Mouse (Mus musculus) bone marrow macrophage, adult 2 months (primary cell): Measurements from ENCODE around the gene Rap2c.

Source experiments
- CTCF ChIP-seq: IDR thresholded peaks from 2 replicates; pipeline ENCODE4 v1.5.1; 2012; ENCODE audit warnings: low read depth, mild to moderate bottlenecking, low read length, moderate library complexity
- POLR2A ChIP-seq: IDR thresholded peaks from 2 replicates; pipeline ENCODE4 v1.6.1; 2012; ENCODE audit warnings: mild to moderate bottlenecking, low read depth, low read length, borderline replicate concordance

GRCm38 (mm10) chrX:51035678-51036209 is 17.9 kb upstream of the Rap2c start:
- TF ChIP-seq POLR2A (no peak), CTCF (no peak)
